Mouse (Mus musculus): ENCODE measurements at regions not wholly inside any gene's neighbourhood (a gene's known extent, or its start where the extent isn't known, plus 50 kb on each side); places are given as distances from the start of the nearest gene placed in this dataset.

GRCm38 (mm10) chr7:73612752-73613092 lies 71.1 kb upstream of the Chd2 start:
- TF ChIP-seq CTCF (conservative IDR thresholded peaks at IDR 0.05; ENCODE audit: low read length), result no peak
- no peak for TF ChIP-seq NANOG (IDR thresholded peaks at IDR 0.05; ENCODE audit: borderline replicate concordance, low read length)
- no peak for TF ChIP-seq POU5F1 (IDR thresholded peaks at IDR 0.05; ENCODE audit: borderline replicate concordance, low read length)
